Mouse (Mus musculus) c-Kit-positive CD71-positive TER-119-positive erythroid progenitor cells, embryonic 14.5 days (primary cell): Measurements from ENCODE around the gene Rnf130.

Source experiments
- DNase-seq: peaks from one replicate; pipeline ENCODE4 v3.0.0-alpha.2; 2013; ENCODE audit warnings: low spot score

Gene Rnf130

DNA sequence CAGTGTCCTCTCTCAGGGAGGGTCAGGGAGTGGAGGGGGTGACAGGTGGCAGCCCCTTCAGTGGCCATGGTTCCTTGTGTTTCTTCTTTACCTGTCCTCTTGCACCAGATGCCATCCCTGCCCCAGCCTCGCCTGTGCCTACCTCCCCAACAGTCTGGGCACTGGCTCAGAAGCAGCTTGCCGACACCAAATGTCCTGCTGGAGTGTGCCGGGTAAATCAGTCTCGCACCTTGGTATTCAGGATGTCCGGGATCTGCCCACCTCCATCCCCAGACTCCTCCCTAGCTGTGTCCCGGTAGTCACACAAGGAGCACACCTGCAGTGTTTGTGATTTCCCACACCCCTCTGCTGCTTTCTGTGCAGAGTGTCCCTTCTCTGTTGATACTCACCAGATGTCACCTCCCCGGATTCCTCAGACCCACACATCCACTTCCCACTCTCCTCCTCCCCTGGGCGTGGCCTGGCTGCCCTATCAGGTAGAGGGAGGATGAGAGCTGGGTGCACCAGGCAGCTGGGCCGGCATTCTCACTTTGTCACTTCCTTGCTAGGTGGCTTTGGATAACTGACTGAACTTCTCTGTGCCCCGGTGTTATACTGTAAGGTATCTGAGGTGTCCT, 113.2 kb downstream of the Rnf130 start:
- no peak for DNase-seq

DNA sequence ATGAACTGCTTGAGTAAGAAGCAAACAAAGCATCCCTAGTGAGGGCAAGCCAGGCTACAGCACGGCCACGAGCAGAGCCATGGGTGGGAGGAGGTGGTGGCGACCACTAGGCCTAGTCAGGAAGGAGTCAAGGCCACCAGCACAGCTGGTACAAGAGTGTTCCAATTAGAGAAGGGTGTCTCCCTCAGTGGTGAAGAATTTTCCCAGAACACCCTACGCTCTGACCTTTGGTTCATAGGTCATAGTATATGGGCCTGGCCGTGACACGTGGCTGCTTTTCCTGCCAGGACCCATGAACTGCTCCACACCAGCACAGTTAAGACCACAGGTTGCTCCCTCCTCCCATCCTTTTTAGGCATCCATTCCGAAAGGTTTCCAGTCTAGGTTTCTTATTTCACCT, 114.4 kb downstream of the Rnf130 start:
- no peak for DNase-seq

DNA sequence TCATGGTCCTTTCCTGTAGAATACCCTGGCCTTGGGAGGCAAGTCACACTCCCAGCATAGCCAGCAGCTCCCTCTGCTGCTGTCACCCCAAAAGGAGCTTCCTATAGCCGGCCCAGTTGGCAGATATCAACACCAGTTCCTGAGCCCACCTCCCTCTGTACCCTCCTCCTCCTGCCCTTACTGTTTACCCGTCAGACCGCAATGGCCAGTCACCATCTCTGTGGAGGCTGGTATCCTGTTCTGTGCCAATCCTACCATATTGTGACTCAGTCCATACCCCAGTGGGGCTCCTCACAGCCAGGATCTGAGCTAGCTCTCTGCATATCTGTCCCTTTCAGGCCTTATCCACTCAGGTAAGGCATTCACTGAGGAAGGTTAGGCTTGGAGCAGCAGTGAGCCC, 120.4 kb downstream of the Rnf130 start:
- no peak for DNase-seq

DNA sequence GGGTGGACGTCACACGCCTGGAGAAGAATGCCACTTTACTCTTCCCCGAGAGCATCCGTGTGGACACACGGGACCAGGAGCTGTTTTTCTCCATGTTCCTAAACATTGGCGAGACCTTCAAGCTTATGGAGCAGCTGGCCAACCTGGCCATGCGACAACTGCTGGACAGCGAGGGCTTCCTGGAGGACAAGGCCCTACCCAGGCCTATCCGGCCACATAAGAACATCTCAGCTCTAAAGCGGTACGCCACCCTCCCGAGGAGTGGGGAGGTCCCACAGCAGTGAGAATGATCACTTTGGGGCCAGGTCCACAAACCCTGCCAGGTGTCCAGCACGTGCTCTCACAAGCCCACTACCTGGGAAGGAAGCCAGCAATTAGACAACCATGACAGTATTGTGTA, 121.0 kb downstream of the Rnf130 start:
- DNase-seq: no peak

DNA sequence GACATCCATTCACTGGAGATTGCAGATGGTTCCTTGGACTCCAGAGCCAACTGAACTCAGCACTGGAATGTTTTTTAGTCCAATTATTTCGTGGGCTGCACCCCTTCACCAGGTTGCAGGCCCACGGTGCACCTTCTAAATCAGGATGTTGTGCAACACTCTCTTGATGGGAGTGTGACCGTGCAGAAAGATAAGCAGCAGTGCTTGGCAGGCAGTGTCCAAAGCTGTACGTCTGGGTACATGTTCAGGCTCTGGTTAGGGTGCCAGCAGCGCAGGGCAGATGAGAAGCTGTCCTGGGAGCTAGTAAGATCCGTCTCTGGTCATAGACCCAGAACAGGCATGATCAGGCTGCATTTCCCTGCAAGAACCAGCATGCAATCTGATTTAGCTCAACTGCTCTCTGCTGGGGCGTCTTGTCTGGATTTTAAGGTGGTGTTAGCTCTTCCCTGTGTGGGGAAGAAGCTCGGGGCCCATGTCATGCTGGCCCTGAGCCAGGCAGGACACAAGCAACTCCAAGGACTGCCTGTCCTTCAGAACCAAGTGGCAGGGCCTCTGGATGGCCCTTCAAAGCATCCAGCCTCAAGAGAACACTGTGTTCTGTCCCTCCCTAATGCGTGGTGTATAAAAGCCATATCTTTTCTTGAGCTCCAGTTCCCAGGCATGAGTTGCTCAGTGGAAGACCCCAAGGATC, 122.3 kb downstream of the Rnf130 start:
- no peak for DNase-seq

DNA sequence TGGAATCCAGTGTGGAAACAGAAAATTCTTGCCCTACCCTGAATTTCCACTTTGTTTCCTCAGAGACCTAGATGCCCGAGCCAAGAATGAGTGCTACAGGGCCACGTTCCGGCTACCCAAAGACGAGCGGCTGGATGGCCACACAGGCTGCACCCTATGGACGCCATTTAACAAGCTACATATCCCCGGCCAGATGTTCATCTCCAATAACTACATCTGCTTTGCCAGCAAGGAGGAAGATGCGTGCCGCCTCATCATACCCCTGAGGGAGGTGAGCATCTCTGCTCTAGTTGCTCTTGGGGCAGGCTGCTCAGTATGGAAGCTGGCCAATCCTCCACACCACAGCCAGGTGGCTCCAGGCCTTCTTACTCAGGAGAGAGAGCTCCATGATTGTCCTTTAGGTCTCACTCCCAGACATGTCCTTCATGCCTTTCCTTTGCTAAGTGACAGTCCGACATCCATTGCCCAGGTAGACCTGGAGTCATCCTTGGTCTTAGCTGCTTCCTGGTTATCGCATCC, 122.9 kb downstream of the Rnf130 start:
- no peak for DNase-seq

DNA sequence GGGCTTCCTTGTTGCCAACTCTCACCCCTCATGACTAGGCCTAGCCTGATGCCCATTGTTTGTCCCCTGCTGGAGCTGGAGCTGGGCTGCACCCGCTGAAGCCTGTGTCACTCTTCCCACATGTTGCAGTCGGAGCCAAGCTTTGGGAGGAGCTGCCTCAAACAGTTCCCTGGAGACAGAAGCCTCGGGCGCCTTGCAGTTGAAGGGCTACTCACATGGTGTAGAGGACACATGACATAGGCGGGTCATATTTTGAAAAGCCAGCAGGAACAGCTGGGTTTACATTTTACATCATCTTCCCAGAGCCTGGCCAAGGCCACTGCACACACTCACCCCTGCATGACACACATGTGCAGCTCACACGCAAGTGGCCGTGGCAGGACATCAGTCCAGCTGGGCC, 124.1 kb downstream of the Rnf130 start:
- DNase-seq: no peak

DNA sequence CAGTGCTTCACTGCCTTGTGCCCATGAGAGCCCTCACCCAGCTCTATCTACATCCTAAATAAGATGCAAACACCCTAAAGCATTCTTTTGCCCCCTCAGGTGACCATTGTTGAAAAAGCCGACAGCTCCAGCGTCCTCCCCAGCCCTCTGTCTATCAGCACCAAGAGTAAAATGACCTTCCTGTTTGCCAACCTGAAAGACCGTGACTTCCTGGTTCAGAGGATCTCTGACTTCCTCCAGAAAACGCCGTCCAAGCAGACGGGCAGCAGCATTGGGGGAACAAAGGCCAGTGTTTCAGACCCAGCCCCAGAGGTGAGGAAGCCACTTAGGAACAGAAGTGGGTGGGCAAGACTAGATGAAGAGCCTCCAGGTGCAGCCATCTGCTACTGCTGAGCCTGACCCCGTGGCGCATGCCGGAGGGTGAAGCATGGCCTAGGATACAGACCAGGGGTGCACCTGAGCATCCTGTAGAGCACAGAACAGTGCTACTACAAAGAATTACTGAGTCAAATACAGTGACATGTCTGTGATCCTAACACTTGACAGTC, 124.5 kb downstream of the Rnf130 start:
- no peak for DNase-seq

DNA sequence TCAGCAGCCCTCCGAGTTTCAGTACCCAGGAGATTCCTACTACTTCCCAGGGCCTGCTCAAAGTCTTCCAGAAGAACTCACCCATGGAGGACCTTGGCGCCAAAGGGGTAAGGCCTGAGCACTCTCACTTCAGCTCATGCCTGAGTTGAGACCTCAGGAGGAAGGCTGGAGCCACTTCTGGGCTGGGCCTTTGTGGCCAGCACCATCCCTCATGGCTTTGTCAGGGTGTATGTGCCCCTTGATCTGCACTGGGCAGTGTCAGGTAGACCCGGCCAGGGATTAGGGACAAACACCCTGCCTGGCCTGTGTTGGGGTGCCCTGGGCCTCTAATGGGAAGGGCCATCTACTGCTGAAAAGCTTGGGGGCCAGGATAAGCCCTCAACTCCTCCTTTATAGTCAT, 126.2 kb downstream of the Rnf130 start:
- no peak for DNase-seq

DNA sequence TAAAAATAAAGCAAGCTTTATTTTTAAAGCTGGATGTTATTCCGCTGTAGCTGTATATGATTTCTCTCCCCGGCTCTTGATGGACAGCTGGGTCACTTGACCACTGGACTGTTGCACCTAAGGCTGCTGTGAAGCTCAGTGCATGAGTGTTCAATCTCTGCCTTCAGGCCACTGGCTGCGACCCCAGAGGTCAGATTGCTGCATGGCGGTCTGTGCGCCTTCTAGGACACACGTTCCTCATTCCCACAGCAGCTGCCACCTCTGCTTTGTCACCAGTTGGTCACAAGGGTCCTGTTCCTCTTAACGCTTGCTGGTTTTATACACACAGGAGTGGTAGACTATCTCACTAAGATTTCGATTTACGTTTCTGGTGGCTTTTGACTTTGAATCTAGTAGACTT, 129.0 kb downstream of the Rnf130 start:
- DNase-seq: no peak
